Mouse (Mus musculus) intestine, embryonic 14.5 days (tissue): ENCODE data around the gene Atp1a1. TPM values are rescaled to one million over a fixed set of nuclear protein-coding genes. Genes with fewer than 3 reads are reported as not detected.

Experiments used
- polyA plus RNA-seq: library from polyadenylated mRNA; unstranded; fragments of >200 nt; fragmentation: Nextera tagmentation; extraction: Ambion mirVana; gene quantifications from 2 replicates; pipeline ENCODE4 v1.2.1, GENCODE M21; 2014

Gene Atp1a1
- polyA plus RNA-seq, 1 experiment from 2014 or later: 276 TPM

Other genes starting within 250 kb of the Atp1a1 start
- 18.3 and 19.3 TPM in 2 replicates for gene Igsf3, start 227.6 kb downstream of the Atp1a1 start, polyA plus RNA-seq
- gene Mab21l3, start 244.3 kb upstream of the Atp1a1 start, polyA plus RNA-seq: 3.2 TPM in 2 replicates